Mouse (Mus musculus) layer of hippocampus, adult 11-12 months (tissue): Measurements from ENCODE around the gene Pld1.

Experiments
- DNase-seq: peaks from one replicate; pipeline ENCODE4 v3.0.0; 2022; ENCODE audit warnings: low spot score

The Pld1 gene

GRCm38 (mm10) chr3:27991100-27991703, 52.7 kb downstream of the Pld1 start:
- DNase-seq = no peak

- DNase-seq = no peak
These were observed 55.9 kb downstream of the Pld1 start for GRCm38 (mm10) chr3:27994175-27994990.

- no peak for DNase-seq
These were observed 65.8 kb downstream of the Pld1 start for GRCm38 (mm10) chr3:28004321-28004720.

- no peak for DNase-seq
These were observed 69.2 kb downstream of the Pld1 start for GRCm38 (mm10) chr3:28007684-28008083.

GRCm38 (mm10) chr3:28008369-28008768, 69.9 kb downstream of the Pld1 start:
- no peak for DNase-seq

GRCm38 (mm10) chr3:28012177-28012576, 73.7 kb downstream of the Pld1 start:
- DNase-seq = no peak

- DNase-seq = no peak
These were observed 74.9 kb downstream of the Pld1 start for GRCm38 (mm10) chr3:28013441-28013840.

GRCm38 (mm10) chr3:28017002-28017401, 78.5 kb downstream of the Pld1 start:
- no peak for DNase-seq

GRCm38 (mm10) chr3:28019727-28020126, 81.2 kb downstream of the Pld1 start:
- no peak for DNase-seq

GRCm38 (mm10) chr3:28020404-28020803, 81.9 kb downstream of the Pld1 start:
- no peak for DNase-seq

- DNase-seq = no peak
These were observed 83.7 kb downstream of the Pld1 start for GRCm38 (mm10) chr3:28022191-28022590.

GRCm38 (mm10) chr3:28026876-28027275, 88.4 kb downstream of the Pld1 start:
- no peak for DNase-seq

- DNase-seq = no peak
These were observed 90.0 kb downstream of the Pld1 start for GRCm38 (mm10) chr3:28028456-28028855.

GRCm38 (mm10) chr3:28030860-28031259, 92.4 kb downstream of the Pld1 start:
- no peak for DNase-seq

GRCm38 (mm10) chr3:28031643-28032243, 93.2 kb downstream of the Pld1 start:
- peak; percentile 60 for DNase-seq

- no peak for DNase-seq
These were observed 95.4 kb downstream of the Pld1 start for GRCm38 (mm10) chr3:28033898-28034297.

- DNase-seq = no peak
These were observed 96.3 kb downstream of the Pld1 start for GRCm38 (mm10) chr3:28034707-28035333.

GRCm38 (mm10) chr3:28037320-28037932, 98.9 kb downstream of the Pld1 start:
- no peak for DNase-seq

- no peak for DNase-seq
These were observed 99.6 kb downstream of the Pld1 start for GRCm38 (mm10) chr3:28038106-28038505.

GRCm38 (mm10) chr3:28039760-28040159, 101.3 kb downstream of the Pld1 start:
- DNase-seq = peak; percentile 49

GRCm38 (mm10) chr3:28041236-28041635, 102.7 kb downstream of the Pld1 start:
- no peak for DNase-seq

GRCm38 (mm10) chr3:28042366-28042765, 103.9 kb downstream of the Pld1 start:
- DNase-seq = no peak
